Mouse (Mus musculus) lung, postnatal 0 days (tissue): ENCODE measurements around the gene Iqsec1.
A peak's percentile ranks its signal among the peaks of the same experiment; 100 is the strongest.

Source experiments
- CTCF ChIP-seq: IDR thresholded peaks from 2 replicates; pipeline ENCODE4 v1.5.1; 2016; ENCODE audit warnings: antibody characterized with exemption, mild to moderate bottlenecking
- EP300 ChIP-seq: IDR thresholded peaks from 2 replicates; pipeline ENCODE4 v1.6.1; 2016; ENCODE audit warnings: antibody characterized with exemption, mild to moderate bottlenecking, control low read depth

GRCm38 (mm10) chr6:90740348-90741055 is 248.0 kb downstream of the Iqsec1 start:
- TF ChIP-seq CTCF (no peak), EP300 (peak; percentile 54; the same call in 1 of the 2 replicates)
